Mouse (Mus musculus) stomach, postnatal 0 days (tissue): Measurements from ENCODE around the gene Ciz1.

Experiments
- CTCF ChIP-seq: IDR thresholded peaks from 2 replicates; pipeline ENCODE4 v1.5.1; 2016; ENCODE audit warnings: antibody characterized with exemption, low read depth, mild to moderate bottlenecking, moderate library complexity
- EP300 ChIP-seq: optimal IDR thresholded peaks from 2 replicates; pipeline ENCODE3; 2016; ENCODE audit warnings: antibody characterized with exemption

DNA sequence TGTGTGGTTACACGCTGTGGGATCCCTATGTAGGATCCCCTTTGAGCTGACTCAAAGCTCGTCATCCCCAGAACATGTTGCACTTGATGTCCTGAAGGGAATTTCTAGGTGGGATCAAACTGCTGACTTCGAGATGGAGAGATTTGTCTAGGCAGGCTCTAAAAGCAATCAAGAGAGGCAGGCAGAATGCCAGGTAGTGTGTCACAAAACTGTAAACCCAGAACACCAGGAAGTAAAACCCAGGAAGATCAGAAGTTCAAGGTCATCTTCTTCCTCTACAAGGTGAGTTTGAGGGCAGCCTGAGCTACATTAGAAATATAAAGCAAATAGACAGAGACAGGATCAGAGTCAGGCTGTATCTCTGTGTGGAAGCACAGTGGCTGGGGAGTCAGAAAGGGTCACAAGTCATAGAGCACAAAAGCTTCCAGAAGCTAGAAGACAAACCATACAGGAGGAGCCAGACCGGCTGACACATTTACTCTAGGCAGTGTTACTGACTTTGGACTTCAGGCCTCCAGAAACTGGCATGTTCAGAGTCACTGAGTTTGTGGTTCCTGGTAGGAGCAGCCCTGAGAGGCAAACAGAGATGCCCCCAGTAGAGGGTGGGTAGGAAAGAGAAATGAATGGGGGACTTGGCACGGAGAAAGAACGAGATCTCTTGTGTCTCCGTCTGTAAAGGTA is 55.2 kb downstream of the Ciz1 start:
- TF ChIP-seq EP300 (no peak), CTCF (no peak)
